Mouse (Mus musculus) erythroid progenitor cell, adult 5-6 weeks (primary cell): ENCODE measurements around the gene Gm11567. TPM values are rescaled to one million over a fixed set of nuclear protein-coding genes. Genes with fewer than 3 reads are reported as not detected.
"Not testable (repeated sequence)": the region's sequence is repeated elsewhere in the genome, so short reads cannot be mapped to it uniquely, and the experiment has no call there.

Experiments
- ATAC-seq: replicated peaks from 2 replicates; pipeline ENCODE4 v1.8.0; 2016; ENCODE audit warnings: moderate number of reproducible peaks, mild to moderate bottlenecking, moderate TSS enrichment, inconsistent platforms; ENCODE audit not compliant: poor library complexity, low FRiP score, severe bottlenecking
- total RNA-seq, 2 experiments: library from RNA; stranded (forward) in 1 of 2; stranded (reverse) in 1 of 2; fragments of 150-400 nt in 1 of 2; fragments of 186-747, 209-891 nt in 1 of 2; gene quantifications; 2 replicates each; pipeline versions ENCODE4 v1.2.3 to v1.2.4; 2015 to 2017; ENCODE audit warnings: low replicate concordance in 2 of 2

Gm11567 gene
- total RNA-seq (2015; ENCODE audit: low replicate concordance): not detected in 2 replicates
- not detected in 2 replicates for total RNA-seq (2017; ENCODE audit: low replicate concordance)

GRCm38 (mm10) chr11:99878887-99879286 is at the start of gene Gm11567:
Gene Gm11567, plus strand, starts transcription at chr11:99879187.
- ATAC-seq: not testable (repeated sequence)

- ATAC-seq: no peak
These were observed 41.0 kb upstream of the Gm11567 start, which contains the start of gene 2300003K06Rik for GRCm38 (mm10) chr11:99837966-99838365. Gene 2300003K06Rik, minus strand, starts transcription at chr11:99838066.

- no peak for ATAC-seq
These were observed 36.8 kb upstream of the Gm11567 start for GRCm38 (mm10) chr11:99842185-99842584.

- ATAC-seq: no peak
These were observed 32.2 kb upstream of the Gm11567 start for GRCm38 (mm10) chr11:99846746-99847145.

- no peak for ATAC-seq
These were observed 27.5 kb upstream of the Gm11567 start, which contains the start of gene Krtap4-16 for GRCm38 (mm10) chr11:99851508-99851907. Gene Krtap4-16, minus strand, starts transcription at chr11:99851608.

- no peak for ATAC-seq
These were observed 24.9 kb upstream of the Gm11567 start for GRCm38 (mm10) chr11:99854121-99854520.

GRCm38 (mm10) chr11:99857617-99858016 is 21.4 kb upstream of the Gm11567 start, which contains the start of gene Gm11568:
Gene Gm11568, plus strand, starts transcription at chr11:99857917.
- ATAC-seq: no peak

GRCm38 (mm10) chr11:99858761-99859160 is 20.2 kb upstream of the Gm11567 start:
- no peak for ATAC-seq

GRCm38 (mm10) chr11:99864176-99864575 is 14.8 kb upstream of the Gm11567 start, which contains the start of gene Gm11559:
Gene Gm11559, plus strand, starts transcription at chr11:99864476.
- ATAC-seq: not testable (repeated sequence)

- ATAC-seq: not testable (repeated sequence)
These were observed 5.9 kb upstream of the Gm11567 start, which contains the start of gene Krtap9-1 for GRCm38 (mm10) chr11:99873089-99873488. Gene Krtap9-1, plus strand, starts transcription at chr11:99873389.

GRCm38 (mm10) chr11:99907620-99908019 is 28.6 kb downstream of the Gm11567 start, which contains the start of gene Krtap31-1:
Gene Krtap31-1, plus strand, starts transcription at chr11:99907920.
- no peak for ATAC-seq

- ATAC-seq: no peak
These were observed 35.5 kb downstream of the Gm11567 start, which contains the start of gene Gm11565 for GRCm38 (mm10) chr11:99914451-99914850. Gene Gm11565, plus strand, starts transcription at chr11:99914751.

Other genes with a start within 250 kb of the Gm11567 start
Only the 30 nearest of the 35 such genes appear.
- not detected in 2 replicates for gene Gm11563, start 220.2 kb upstream of the Gm11567 start, total RNA-seq (2015; ENCODE audit: low replicate concordance)
- gene Gm11563, start 220.2 kb upstream of the Gm11567 start, total RNA-seq (2017; ENCODE audit: low replicate concordance): not detected in 2 replicates
- not detected in 2 replicates for gene Krtap4-6, start 213.2 kb upstream of the Gm11567 start, total RNA-seq (2015; ENCODE audit: low replicate concordance)
- not detected in 2 replicates for gene Krtap4-6, start 213.2 kb upstream of the Gm11567 start, total RNA-seq (2017; ENCODE audit: low replicate concordance)
- gene Gm14190, start 188.4 kb upstream of the Gm11567 start, total RNA-seq (2015; ENCODE audit: low replicate concordance): not detected in 2 replicates
- not detected in 2 replicates for gene Gm14190, start 188.4 kb upstream of the Gm11567 start, total RNA-seq (2017; ENCODE audit: low replicate concordance)
- gene Gm14180, start 144.9 kb upstream of the Gm11567 start, total RNA-seq (2015; ENCODE audit: low replicate concordance): not detected in 2 replicates
- not detected in 2 replicates for gene Gm14180, start 144.9 kb upstream of the Gm11567 start, total RNA-seq (2017; ENCODE audit: low replicate concordance)
- gene Gm11595, start 106.3 kb upstream of the Gm11567 start, total RNA-seq (2015; ENCODE audit: low replicate concordance): not detected in 2 replicates
- gene Gm11595, start 106.3 kb upstream of the Gm11567 start, total RNA-seq (2017; ENCODE audit: low replicate concordance): not detected in 2 replicates
- not detected in 2 replicates for gene Krtap4-8, start 98.5 kb upstream of the Gm11567 start, total RNA-seq (2015; ENCODE audit: low replicate concordance)
- gene Krtap4-8, start 98.5 kb upstream of the Gm11567 start, total RNA-seq (2017; ENCODE audit: low replicate concordance): not detected in 2 replicates
- gene Krtap4-9, start 94.0 kb upstream of the Gm11567 start, total RNA-seq (2015; ENCODE audit: low replicate concordance): not detected in 2 replicates
- not detected in 2 replicates for gene Krtap4-9, start 94.0 kb upstream of the Gm11567 start, total RNA-seq (2017; ENCODE audit: low replicate concordance)
- not detected in 2 replicates for gene Gm11596, start 85.7 kb upstream of the Gm11567 start, total RNA-seq (2015; ENCODE audit: low replicate concordance)
- not detected in 2 replicates for gene Gm11596, start 85.7 kb upstream of the Gm11567 start, total RNA-seq (2017; ENCODE audit: low replicate concordance)
- gene Gm11569, start 80.3 kb upstream of the Gm11567 start, total RNA-seq (2015; ENCODE audit: low replicate concordance): not detected in 2 replicates
- not detected in 2 replicates for gene Gm11569, start 80.3 kb upstream of the Gm11567 start, total RNA-seq (2017; ENCODE audit: low replicate concordance)
- gene Gm11554, start 74.7 kb upstream of the Gm11567 start, total RNA-seq (2015; ENCODE audit: low replicate concordance): not detected in 2 replicates
- not detected in 2 replicates for gene Gm11554, start 74.7 kb upstream of the Gm11567 start, total RNA-seq (2017; ENCODE audit: low replicate concordance)
- gene Krtap4-13, start 69.3 kb upstream of the Gm11567 start, total RNA-seq (2015; ENCODE audit: low replicate concordance): not detected in 2 replicates
- gene Krtap4-13, start 69.3 kb upstream of the Gm11567 start, total RNA-seq (2017; ENCODE audit: low replicate concordance): not detected in 2 replicates
- not detected in 2 replicates for gene Gm11564, start 63.5 kb upstream of the Gm11567 start, total RNA-seq (2015; ENCODE audit: low replicate concordance)
- not detected in 2 replicates for gene Gm11564, start 63.5 kb upstream of the Gm11567 start, total RNA-seq (2017; ENCODE audit: low replicate concordance)
- not detected in 2 replicates for gene 2300003K06Rik, start 41.1 kb upstream of the Gm11567 start, total RNA-seq (2015; ENCODE audit: low replicate concordance)
- not detected in 2 replicates for gene 2300003K06Rik, start 41.1 kb upstream of the Gm11567 start, total RNA-seq (2017; ENCODE audit: low replicate concordance)
- not detected in 2 replicates for gene Krtap4-16, start 27.6 kb upstream of the Gm11567 start, total RNA-seq (2015; ENCODE audit: low replicate concordance)
- not detected in 2 replicates for gene Krtap4-16, start 27.6 kb upstream of the Gm11567 start, total RNA-seq (2017; ENCODE audit: low replicate concordance)
- not detected in 2 replicates for gene Gm11568, start 21.3 kb upstream of the Gm11567 start, total RNA-seq (2015; ENCODE audit: low replicate concordance)
- not detected in 2 replicates for gene Gm11568, start 21.3 kb upstream of the Gm11567 start, total RNA-seq (2017; ENCODE audit: low replicate concordance)
- not detected in 2 replicates for gene Gm11559, start 14.7 kb upstream of the Gm11567 start, total RNA-seq (2015; ENCODE audit: low replicate concordance)
- gene Gm11559, start 14.7 kb upstream of the Gm11567 start, total RNA-seq (2017; ENCODE audit: low replicate concordance): not detected in 2 replicates
- gene Krtap9-1, start 5.8 kb upstream of the Gm11567 start, total RNA-seq (2015; ENCODE audit: low replicate concordance): not detected in 2 replicates
- gene Krtap9-1, start 5.8 kb upstream of the Gm11567 start, total RNA-seq (2017; ENCODE audit: low replicate concordance): not detected in 2 replicates
- not detected in 2 replicates for gene Krtap31-1, start 28.7 kb downstream of the Gm11567 start, total RNA-seq (2015; ENCODE audit: low replicate concordance)
- not detected in 2 replicates for gene Krtap31-1, start 28.7 kb downstream of the Gm11567 start, total RNA-seq (2017; ENCODE audit: low replicate concordance)
- gene Gm11565, start 35.6 kb downstream of the Gm11567 start, total RNA-seq (2015; ENCODE audit: low replicate concordance): not detected in 2 replicates
- not detected in 2 replicates for gene Gm11565, start 35.6 kb downstream of the Gm11567 start, total RNA-seq (2017; ENCODE audit: low replicate concordance)
- gene Krtap31-2, start 57.1 kb downstream of the Gm11567 start, total RNA-seq (2015; ENCODE audit: low replicate concordance): not detected in 2 replicates
- not detected in 2 replicates for gene Krtap31-2, start 57.1 kb downstream of the Gm11567 start, total RNA-seq (2017; ENCODE audit: low replicate concordance)
- gene Krtap9-5, start 69.3 kb downstream of the Gm11567 start, total RNA-seq (2015; ENCODE audit: low replicate concordance): not detected in 2 replicates
- gene Krtap9-5, start 69.3 kb downstream of the Gm11567 start, total RNA-seq (2017; ENCODE audit: low replicate concordance): not detected in 2 replicates
- gene Krtap29-1, start 99.9 kb downstream of the Gm11567 start, total RNA-seq (2015; ENCODE audit: low replicate concordance): not detected in 2 replicates
- not detected in 2 replicates for gene Krtap29-1, start 99.9 kb downstream of the Gm11567 start, total RNA-seq (2017; ENCODE audit: low replicate concordance)
- not detected in 2 replicates for gene Krtap16-1, start 107.4 kb downstream of the Gm11567 start, total RNA-seq (2015; ENCODE audit: low replicate concordance)
- gene Krtap16-1, start 107.4 kb downstream of the Gm11567 start, total RNA-seq (2017; ENCODE audit: low replicate concordance): not detected in 2 replicates
- gene Krtap17-1, start 114.8 kb downstream of the Gm11567 start, total RNA-seq (2015; ENCODE audit: low replicate concordance): not detected in 2 replicates
- gene Krtap17-1, start 114.8 kb downstream of the Gm11567 start, total RNA-seq (2017; ENCODE audit: low replicate concordance): not detected in 2 replicates
- gene Krt33a, start 137.0 kb downstream of the Gm11567 start, total RNA-seq (2015; ENCODE audit: low replicate concordance): not detected in 2 replicates
- not detected in 2 replicates for gene Krt33a, start 137.0 kb downstream of the Gm11567 start, total RNA-seq (2017; ENCODE audit: low replicate concordance)
- gene Krt33b, start 150.7 kb downstream of the Gm11567 start, total RNA-seq (2015; ENCODE audit: low replicate concordance): not detected in 2 replicates
- gene Krt33b, start 150.7 kb downstream of the Gm11567 start, total RNA-seq (2017; ENCODE audit: low replicate concordance): not detected in 2 replicates
- gene Krt34, start 162.4 kb downstream of the Gm11567 start, total RNA-seq (2015; ENCODE audit: low replicate concordance): not detected in 2 replicates
- gene Krt34, start 162.4 kb downstream of the Gm11567 start, total RNA-seq (2017; ENCODE audit: low replicate concordance): not detected in 2 replicates
- gene Krt31, start 171.4 kb downstream of the Gm11567 start, total RNA-seq (2015; ENCODE audit: low replicate concordance): not detected in 2 replicates
- gene Krt31, start 171.4 kb downstream of the Gm11567 start, total RNA-seq (2017; ENCODE audit: low replicate concordance): not detected in 2 replicates
- gene Krt32, start 209.0 kb downstream of the Gm11567 start, total RNA-seq (2015; ENCODE audit: low replicate concordance): not detected in 2 replicates
- not detected in 2 replicates for gene Krt32, start 209.0 kb downstream of the Gm11567 start, total RNA-seq (2017; ENCODE audit: low replicate concordance)
- gene Krt35, start 217.1 kb downstream of the Gm11567 start, total RNA-seq (2015; ENCODE audit: low replicate concordance): not detected in 2 replicates
- not detected in 2 replicates for gene Krt35, start 217.1 kb downstream of the Gm11567 start, total RNA-seq (2017; ENCODE audit: low replicate concordance)